Mouse (Mus musculus) embryonic facial prominence, embryonic 15.5 days (tissue): Measurements from ENCODE around the gene Casc3. TPM values are rescaled to one million over a fixed set of nuclear protein-coding genes. Genes with fewer than 3 reads are reported as not detected.

Experiments used
- ATAC-seq: fragments of 200-750 bp; cut with Nextera tagmentation; 2 replicates; pipeline ENCODE4 v1.8.0; 2017; ENCODE audit warnings: low read depth, moderate TSS enrichment; ENCODE audit not compliant: insufficient number of reproducible peaks, low FRiP score, low TSS enrichment
- H3K27ac ChIP-seq: fragments of 300-500 bp; sonication (generic); replicated peaks from 2 replicates; pipeline ENCODE4 v1.5.1; 2015; ENCODE audit warnings: mild to moderate bottlenecking, inconsistent platforms
- H3K27me3 ChIP-seq: fragments of 300-500 bp; sonication (generic); 2 replicates; pipeline ENCODE4 v1.6.1; 2015; ENCODE audit warnings: inconsistent platforms
- H3K36me3 ChIP-seq: fragments of 300-500 bp; sonication (generic); 2 replicates; pipeline ENCODE4 v1.6.1; 2015; ENCODE audit warnings: mild to moderate bottlenecking, inconsistent platforms
- H3K4me1 ChIP-seq: fragments of 300-500 bp; sonication (generic); 2 replicates; pipeline ENCODE4 v1.6.1; 2015; ENCODE audit warnings: inconsistent platforms
- H3K4me2 ChIP-seq: fragments of 300-500 bp; sonication (generic); replicated peaks from 2 replicates; pipeline ENCODE4 v1.6.1; 2015; ENCODE audit warnings: mild to moderate bottlenecking, inconsistent platforms
- H3K4me3 ChIP-seq: fragments of 300-500 bp; sonication (generic); replicated peaks from 2 replicates; pipeline ENCODE4 v1.5.1; 2015; ENCODE audit warnings: mild to moderate bottlenecking, inconsistent platforms
- H3K9ac ChIP-seq: fragments of 300-500 bp; sonication (generic); 2 replicates; pipeline ENCODE4 v1.6.1; 2015; ENCODE audit warnings: inconsistent platforms
- H3K9me3 ChIP-seq: fragments of 300-500 bp; sonication (generic); replicated peaks from 2 replicates; pipeline ENCODE4 v1.6.1; 2016; ENCODE audit warnings: inconsistent platforms
- WGBS: fragments of 180-500 bp; shearing (Covaris S2); methylation state at CpG from one replicate; pipeline ENCODE4 v1.1.7; 2015; 5-methylcytosine and 5-hydroxymethylcytosine counted together
- polyA plus RNA-seq: library from polyadenylated mRNA; unstranded; fragments of >200 nt; fragmentation: Nextera tagmentation; extraction: Ambion mirVana; gene quantifications from 2 replicates; pipeline ENCODE4 v1.2.1, GENCODE M21; 2015

The Casc3 gene
- polyA plus RNA-seq, 1 experiment from 2014 or later = 42.2 TPM

DNA sequence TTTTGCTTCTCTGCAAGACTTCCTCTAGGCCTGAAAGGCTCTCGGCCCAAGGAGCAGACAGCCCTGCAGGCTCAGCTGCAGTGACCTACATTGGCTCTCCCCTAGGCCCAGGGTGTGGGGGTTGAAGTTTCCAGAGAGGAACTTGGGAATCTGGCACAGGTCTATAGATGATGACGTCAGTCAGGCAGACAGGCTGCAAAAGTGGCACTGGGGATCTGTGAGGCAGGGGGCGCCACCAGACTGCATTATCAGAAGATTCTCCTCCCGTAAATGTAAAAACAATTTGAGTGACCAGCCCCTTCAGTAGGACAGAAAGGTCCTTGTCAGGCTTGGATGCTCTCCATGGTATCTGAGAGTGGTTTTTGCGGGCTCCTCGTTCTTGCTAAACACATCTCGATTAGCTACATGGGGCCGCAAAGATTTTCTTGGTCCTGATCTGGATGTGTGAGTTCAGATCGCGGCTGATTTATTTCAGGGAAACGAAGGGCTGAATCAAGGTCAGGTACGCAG, 18.9 kb upstream of the Casc3 start:
- H3K9ac ChIP-seq = no peak overlapping the region
- WGBS = 11% methylated on average over 12 of the region's 12 CpGs
- H3K4me2 ChIP-seq = peak overlapping the region; percentile 32

DNA sequence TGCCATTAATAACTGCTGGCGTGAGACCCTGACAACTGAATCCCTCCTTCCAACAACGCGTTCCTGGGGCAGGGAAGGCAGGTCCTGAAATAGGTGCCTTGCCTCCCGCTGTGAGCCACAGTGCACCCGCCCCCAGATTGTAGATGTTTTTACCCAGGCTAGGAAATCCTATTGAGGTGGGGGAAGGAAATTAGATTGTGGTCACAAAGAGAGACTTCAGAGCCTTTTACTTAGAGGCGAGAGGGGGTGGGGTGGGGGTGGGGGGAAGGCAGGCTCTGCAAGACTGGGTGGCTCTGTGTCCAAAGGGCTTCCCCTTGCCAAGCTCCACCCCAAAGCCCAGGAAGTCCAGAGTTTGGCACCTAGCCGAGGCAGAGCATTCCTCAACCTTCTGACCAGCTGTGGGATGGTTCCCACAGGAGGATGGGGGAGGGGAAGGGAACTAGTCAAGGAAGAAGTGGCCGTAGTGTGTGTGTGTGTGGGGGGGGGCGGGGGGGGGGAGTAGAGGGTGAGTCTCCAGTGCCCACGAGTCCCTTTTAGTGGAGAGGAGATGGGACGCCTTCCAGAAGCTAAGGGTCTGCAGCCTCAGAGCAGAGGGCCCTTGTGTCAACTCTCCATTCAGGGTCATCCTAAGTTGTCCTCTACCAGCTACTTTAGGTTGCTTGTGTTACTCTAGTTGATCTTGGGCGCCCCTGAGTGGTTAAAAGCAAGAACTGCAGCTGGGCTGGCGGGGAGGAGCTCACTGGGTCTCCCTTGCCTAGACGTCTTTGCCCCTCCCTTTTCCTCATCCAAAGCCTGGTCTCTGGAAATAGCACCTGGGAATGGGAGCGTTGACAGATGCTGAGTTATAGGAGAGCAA, 18.1 kb upstream of the Casc3 start:
- H3K4me2 ChIP-seq = peak overlapping the region; percentile 32
- 0 out of 2 replicates have a peak overlapping the region, but pooled peaks have one; percentile 8 for H3K4me3 ChIP-seq
- no peak overlapping the region for H3K9ac ChIP-seq

More for the DNA sequence above, 18.9 kb upstream of the Casc3 start:
- Histone ChIP-seq H3K4me1 (peaks cover 67% of the 10 kb centered on the region), H3K27ac (peak overlapping the region; percentile 87), H3K4me3 (0 out of 2 replicates have a peak overlapping the region, but pooled peaks have one; percentile 8), H3K9me3 (no peaks in the 10 kb centered on the region), H3K27me3 (no peaks in the 10 kb centered on the region), H3K36me3 (no peaks in the 10 kb centered on the region)
- no peak for ATAC-seq

DNA sequence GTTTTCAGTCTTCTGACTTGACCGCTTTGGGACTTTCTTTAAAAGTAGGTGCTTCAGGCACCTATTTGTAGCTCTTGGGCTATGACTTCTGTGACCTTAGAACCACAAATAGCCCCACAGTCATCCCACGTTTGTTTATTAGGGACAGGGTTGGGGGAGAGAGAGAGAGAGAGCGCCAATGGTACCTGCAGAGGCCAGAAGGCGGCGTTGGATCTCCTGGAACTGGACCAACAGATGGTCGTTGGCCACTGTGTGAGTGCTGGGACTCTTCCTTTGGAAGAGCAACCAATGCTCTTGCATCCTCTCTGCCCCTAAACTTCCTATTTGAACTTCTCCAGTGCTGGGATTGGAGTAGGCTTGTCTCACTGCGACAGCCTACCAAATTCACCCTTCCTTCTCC, 17.5 kb upstream of the Casc3 start:
- no peaks in the 10 kb centered on the region for H3K27me3 ChIP-seq
- H3K4me2 ChIP-seq = peak overlapping the region; percentile 32; the same call in 1 of the 2 replicates
- WGBS = 33% methylated on average over 7 of the region's 7 CpGs
- H3K4me1 ChIP-seq = peaks cover 56% of the 10 kb centered on the region
- no peaks in the 10 kb centered on the region for H3K9me3 ChIP-seq
- peak overlapping the region; percentile 87 for H3K27ac ChIP-seq
- no peak overlapping the region for H3K4me3 ChIP-seq
- ATAC-seq = no peak
- H3K36me3 ChIP-seq = no peaks in the 10 kb centered on the region
- no peak overlapping the region for H3K9ac ChIP-seq

More for the DNA sequence above, 18.1 kb upstream of the Casc3 start:
- Histone ChIP-seq H3K36me3 (no peaks in the 10 kb centered on the region), H3K4me1 (peaks cover 62% of the 10 kb centered on the region), H3K27ac (peak overlapping the region; percentile 87), H3K9me3 (no peaks in the 10 kb centered on the region), H3K27me3 (no peaks in the 10 kb centered on the region)
- WGBS = 4% methylated on average over 14 of the region's 15 CpGs
- peak; percentile 35 for ATAC-seq

DNA sequence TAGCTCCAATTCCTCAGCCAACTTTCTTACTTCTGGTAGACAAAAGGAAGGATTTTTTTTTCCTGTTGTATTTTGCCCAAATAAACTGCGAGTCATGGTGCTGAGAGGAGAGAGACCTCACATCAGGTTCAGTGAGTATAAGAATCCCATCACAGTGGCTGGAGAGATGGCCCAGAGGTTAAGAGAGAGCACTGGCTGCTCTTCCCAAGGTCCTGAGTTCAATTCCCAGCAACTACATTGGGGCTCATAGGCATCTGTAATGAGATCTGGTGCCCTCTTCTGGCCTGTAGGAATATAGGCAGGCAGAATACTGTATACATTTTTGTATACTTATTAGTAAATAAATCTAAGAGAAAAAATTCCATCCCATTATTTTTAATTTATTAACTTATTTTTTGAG, 17.0 kb upstream of the Casc3 start:
- H3K36me3 ChIP-seq = no peaks in the 10 kb centered on the region
- 88% methylated on average over 1 of the region's 1 CpGs for WGBS
- H3K27me3 ChIP-seq = no peaks in the 10 kb centered on the region
- H3K9me3 ChIP-seq = no peaks in the 10 kb centered on the region
- no peak for ATAC-seq
- no peak overlapping the region for H3K4me3 ChIP-seq
- peak overlapping the region; percentile 87; the same call in 1 of the 2 replicates for H3K27ac ChIP-seq
- H3K9ac ChIP-seq = no peak overlapping the region
- H3K4me1 ChIP-seq = peaks cover 51% of the 10 kb centered on the region
- no peak overlapping the region for H3K4me2 ChIP-seq

DNA sequence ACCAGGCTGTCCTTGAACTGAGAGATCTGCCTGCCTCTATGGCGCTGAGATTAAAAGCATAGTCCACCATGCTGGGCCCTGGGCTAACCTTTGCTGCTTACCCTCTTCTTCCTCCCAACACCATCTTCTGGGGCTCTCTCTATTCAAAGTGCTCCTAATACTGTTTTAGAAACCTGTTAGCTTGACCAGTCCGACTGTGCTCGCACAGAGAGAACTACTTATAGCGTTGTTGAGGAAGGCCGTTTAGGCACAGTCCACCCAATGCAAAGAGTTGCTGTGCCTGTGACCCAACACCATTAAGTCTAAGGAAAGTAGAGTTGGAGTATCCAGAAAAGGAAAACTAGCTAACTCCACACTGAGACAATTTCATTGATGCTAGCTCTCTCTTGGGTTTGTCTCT, 16.6 kb upstream of the Casc3 start:
- WGBS = 91% methylated on average over 5 of the region's 5 CpGs
- peaks cover 47% of the 10 kb centered on the region for H3K4me1 ChIP-seq
- H3K4me3 ChIP-seq = no peak overlapping the region
- no peak for ATAC-seq
- H3K27me3 ChIP-seq = no peaks in the 10 kb centered on the region
- H3K36me3 ChIP-seq = no peaks in the 10 kb centered on the region
- peak overlapping the region; percentile 89 for H3K27ac ChIP-seq
- 0 out of 2 replicates have a peak overlapping the region, but pooled peaks have one; percentile 91 for H3K4me2 ChIP-seq
- H3K9me3 ChIP-seq = no peaks in the 10 kb centered on the region
- no peak overlapping the region for H3K9ac ChIP-seq

DNA sequence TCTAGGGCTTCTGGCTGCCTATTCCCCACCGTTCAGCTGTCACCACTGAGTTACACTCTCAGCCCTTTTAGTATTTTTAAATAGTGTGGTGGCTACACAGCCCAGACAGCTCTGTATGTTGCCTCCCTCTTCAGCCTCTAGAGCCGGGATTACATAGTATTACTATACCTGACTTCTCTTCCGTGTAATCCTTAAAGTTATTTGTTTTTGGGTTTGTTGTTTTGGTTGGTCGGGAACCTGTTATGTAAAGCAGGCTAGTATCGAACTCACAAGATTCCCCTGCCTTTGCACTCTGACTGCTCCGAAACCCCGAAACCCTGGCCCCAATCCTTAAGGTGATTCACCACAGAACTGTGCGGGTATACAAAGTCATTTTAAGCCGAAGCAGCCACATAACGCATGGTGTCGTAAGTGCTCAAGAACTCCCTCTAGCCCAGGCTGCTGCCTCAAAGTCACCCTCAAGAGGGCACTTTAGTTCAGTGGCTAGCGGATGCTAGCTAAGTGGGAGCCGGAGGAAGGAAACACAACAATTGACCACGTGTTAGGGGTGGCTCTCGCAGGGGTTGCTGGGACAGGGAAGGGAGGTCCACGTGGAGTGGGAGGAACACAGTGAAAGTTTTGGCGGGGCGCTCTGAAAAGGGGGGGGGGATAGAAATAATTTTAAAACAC, 16.0 kb upstream of the Casc3 start:
- ATAC-seq = peak; percentile 85
- 7% methylated on average over 18 of the region's 18 CpGs for WGBS
- H3K4me1 ChIP-seq = peaks cover 45% of the 10 kb centered on the region

DNA sequence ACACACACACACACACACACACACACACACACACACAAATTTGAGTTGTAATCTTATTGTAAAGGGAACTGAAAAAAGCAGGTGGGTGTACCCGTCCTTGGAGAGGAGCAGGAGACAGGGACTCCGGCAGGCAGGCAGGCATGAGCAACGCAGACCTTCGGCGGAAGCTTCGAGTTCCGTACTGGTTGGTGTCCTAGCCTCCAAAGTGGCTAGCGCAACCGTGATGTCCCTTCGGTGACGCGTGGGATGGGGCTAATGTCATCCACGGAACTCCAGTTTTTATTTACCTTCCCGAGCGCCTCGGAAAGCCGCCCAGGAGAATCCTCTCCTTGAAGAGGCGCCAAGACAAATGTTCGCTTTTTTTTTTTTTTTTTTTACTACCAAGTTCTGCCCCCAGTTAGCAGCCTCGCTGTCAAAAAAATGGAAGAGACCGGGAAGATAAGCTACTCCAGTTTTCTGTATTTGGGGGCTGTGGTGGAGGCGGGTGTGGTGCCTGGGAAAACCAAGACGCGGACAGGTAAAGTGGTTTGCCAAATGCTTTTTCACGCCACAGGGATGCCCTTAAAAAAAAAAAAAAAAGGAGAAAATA, 15.4 kb upstream of the Casc3 start:
- Histone ChIP-seq H3K4me1 (peaks cover 44% of the 10 kb centered on the region), H3K36me3 (no peaks in the 10 kb centered on the region), H3K9me3 (no peaks in the 10 kb centered on the region), H3K4me2 (peak overlapping the region; percentile 91), H3K27ac (peak overlapping the region; percentile 89), H3K27me3 (no peaks in the 10 kb centered on the region), H3K9ac (peak overlapping the region; percentile 55), H3K4me3 (peak overlapping the region; percentile 54)
- under 1% methylated on average over 25 of the region's 25 CpGs for WGBS
- ATAC-seq = no peak

More for the DNA sequence above, 16.0 kb upstream of the Casc3 start:
- Histone ChIP-seq H3K9ac (0 out of 2 replicates have a peak overlapping the region, but pooled peaks have one; percentile 24), H3K27ac (peak overlapping the region; percentile 89), H3K27me3 (no peaks in the 10 kb centered on the region), H3K4me2 (peak overlapping the region; percentile 91), H3K36me3 (no peaks in the 10 kb centered on the region), H3K4me3 (peak overlapping the region; percentile 54), H3K9me3 (no peaks in the 10 kb centered on the region)

DNA sequence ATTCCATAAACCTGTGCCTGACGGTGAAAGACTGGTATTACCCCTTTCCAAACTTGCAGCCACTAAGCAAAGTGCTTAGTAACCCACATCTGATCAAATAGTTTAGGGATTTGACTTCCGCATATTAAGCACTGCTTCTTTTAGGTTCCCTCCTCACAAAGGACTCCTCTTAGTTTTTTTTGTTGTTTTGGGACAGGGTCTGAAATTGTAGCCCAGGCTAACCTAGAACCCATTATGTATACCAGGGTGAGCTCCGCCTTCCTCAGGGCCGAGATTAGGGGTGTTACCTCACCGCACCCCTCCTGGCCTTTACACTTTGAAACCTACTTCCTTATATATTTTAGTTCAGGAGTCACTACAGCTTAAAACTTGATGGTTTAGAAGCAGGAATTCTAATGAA, 14.9 kb upstream of the Casc3 start:
- Histone ChIP-seq H3K27ac (peak overlapping the region; percentile 89), H3K4me1 (peaks cover 41% of the 10 kb centered on the region), H3K9ac (no peak overlapping the region), H3K4me2 (peak overlapping the region; percentile 91), H3K4me3 (peak overlapping the region; percentile 54), H3K27me3 (no peaks in the 10 kb centered on the region), H3K36me3 (no peaks in the 10 kb centered on the region), H3K9me3 (no peaks in the 10 kb centered on the region)
- 31% methylated on average over 5 of the region's 5 CpGs for WGBS
- no peak for ATAC-seq

DNA sequence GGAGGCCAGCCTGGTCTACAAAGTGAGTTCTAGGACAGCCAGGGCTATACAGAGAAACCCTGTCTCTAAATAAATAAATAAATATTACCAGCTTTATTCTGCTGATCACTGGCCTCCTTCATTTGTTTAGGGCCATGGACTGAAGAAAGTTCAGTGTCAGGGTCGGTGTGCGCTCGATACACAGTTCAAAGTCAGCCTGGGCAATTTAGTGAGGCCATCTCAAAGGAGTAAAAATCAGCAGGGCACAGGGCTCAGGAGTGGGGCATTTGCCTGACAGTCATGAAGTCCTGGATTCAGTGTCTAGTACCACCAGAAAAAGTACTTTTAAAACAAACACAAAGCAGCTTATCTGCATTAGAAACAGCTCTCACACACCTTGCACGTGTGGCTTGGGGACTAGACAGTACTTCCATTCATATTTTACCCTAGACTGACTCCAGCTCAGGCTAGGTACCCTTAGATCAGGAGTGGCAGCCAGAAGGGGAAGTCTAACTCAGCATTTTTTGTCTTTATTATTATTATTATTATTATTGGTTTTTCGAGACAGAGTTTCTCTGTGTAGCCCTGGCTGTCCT, 14.0 kb upstream of the Casc3 start:
- H3K9me3 ChIP-seq = no peaks in the 10 kb centered on the region
- H3K27me3 ChIP-seq = no peaks in the 10 kb centered on the region
- no peak overlapping the region for H3K27ac ChIP-seq
- H3K4me2 ChIP-seq = no peak overlapping the region
- H3K9ac ChIP-seq = no peak overlapping the region
- H3K4me3 ChIP-seq = no peak overlapping the region
- H3K36me3 ChIP-seq = no peaks in the 10 kb centered on the region
- 82% methylated on average over 5 of the region's 5 CpGs for WGBS
- H3K4me1 ChIP-seq = peaks cover 32% of the 10 kb centered on the region
- ATAC-seq = no peak

DNA sequence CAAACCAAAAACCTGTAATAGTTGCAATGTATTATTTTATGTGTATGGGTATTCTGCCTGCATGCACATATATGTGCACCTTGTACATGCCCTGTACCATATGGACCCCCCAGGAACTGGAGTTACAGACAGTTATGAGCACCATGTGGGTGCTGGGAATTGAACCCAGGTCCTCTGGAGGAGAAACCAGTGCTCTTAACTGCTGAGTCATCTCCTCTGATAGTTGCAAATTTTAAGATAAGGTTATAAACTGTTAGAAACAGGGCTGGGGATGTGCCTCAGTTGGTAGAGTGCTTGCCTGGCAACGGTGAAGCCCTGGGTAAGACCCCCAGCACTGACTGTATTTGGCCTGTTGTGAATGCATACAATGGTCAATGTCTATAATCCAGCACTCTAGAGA, 13.3 kb upstream of the Casc3 start:
- 83% methylated on average over 1 of the region's 1 CpGs for WGBS
- no peaks in the 10 kb centered on the region for H3K27me3 ChIP-seq
- no peak overlapping the region for H3K4me2 ChIP-seq
- ATAC-seq = no peak
- no peaks in the 10 kb centered on the region for H3K36me3 ChIP-seq
- H3K27ac ChIP-seq = no peak overlapping the region
- peaks cover 25% of the 10 kb centered on the region for H3K4me1 ChIP-seq
- no peak overlapping the region for H3K9ac ChIP-seq
- H3K9me3 ChIP-seq = no peaks in the 10 kb centered on the region
- no peak overlapping the region for H3K4me3 ChIP-seq

DNA sequence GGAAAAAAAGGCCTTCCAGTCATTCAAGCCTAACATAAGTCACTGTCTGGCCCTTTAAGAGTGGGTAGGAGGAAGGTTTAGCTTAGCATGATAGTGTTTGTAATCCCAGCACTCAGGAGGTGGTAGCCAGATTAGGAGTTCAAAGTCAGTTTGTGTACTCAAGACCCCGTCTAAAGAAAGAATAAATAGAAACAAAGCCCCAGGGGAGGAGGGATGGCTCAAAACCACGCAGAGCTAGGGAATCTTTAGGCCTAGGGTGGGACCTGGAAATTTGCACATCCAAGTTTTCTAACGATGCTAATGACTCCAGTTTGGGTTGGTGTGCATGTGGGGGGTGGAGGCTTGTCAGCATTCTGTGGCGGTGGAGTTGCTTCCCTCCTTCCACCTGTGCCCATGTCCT, 12.6 kb upstream of the Casc3 start:
- no peak overlapping the region for H3K27ac ChIP-seq
- no peak overlapping the region for H3K4me3 ChIP-seq
- H3K4me1 ChIP-seq = peaks cover 18% of the 10 kb centered on the region
- no peaks in the 10 kb centered on the region for H3K27me3 ChIP-seq
- 13% methylated on average over 4 of the region's 4 CpGs for WGBS
- no peaks in the 10 kb centered on the region for H3K36me3 ChIP-seq
- no peak overlapping the region for H3K4me2 ChIP-seq
- no peak overlapping the region for H3K9ac ChIP-seq
- no peaks in the 10 kb centered on the region for H3K9me3 ChIP-seq
- ATAC-seq = no peak
